Mouse (Mus musculus) lung, postnatal 0 days (tissue): ENCODE results near the gene Dnah7b.

Source experiments
- CTCF ChIP-seq: IDR thresholded peaks from 2 replicates; pipeline ENCODE4 v1.5.1; 2016; ENCODE audit warnings: antibody characterized with exemption, mild to moderate bottlenecking
- EP300 ChIP-seq: IDR thresholded peaks from 2 replicates; pipeline ENCODE4 v1.6.1; 2016; ENCODE audit warnings: antibody characterized with exemption, mild to moderate bottlenecking, control low read depth

- no peak for TF ChIP-seq EP300
- TF ChIP-seq CTCF, result no peak
Measured at GRCm38 (mm10) chr1:46077891-46078290, 11.8 kb downstream of the Dnah7b start.
